ENCODE assay signal across 9 mouse cellular contexts in genomic region chr4:129024775-129025174, GRCm38 (mm10). TPM values are rescaled to one million over a fixed set of nuclear protein-coding genes. Genes with fewer than 3 reads are reported as not detected.
DNase-seq lines count a peak whose midpoint lies in the region; ATAC-seq lines count a peak whose summit lies in the region.
"Had no signal": no experiment of that assay in that cellular context is flagged by ENCODE, and none has a peak within 500 bp of the region (broad histone marks: within the 10 kb centered on the region; RNA-seq: fewer than 3 reads in every experiment).

No protein-coding gene starts in this region.

- no peaks in the 10 kb centered on the region for H3K27me3 ChIP-seq in kidney, embryonic 16.5 days (ENCODE audit: insufficient read depth, low read length)
- H3K27me3 ChIP-seq in neural tube, embryonic 15.5 days (replicated peaks): no peaks in the 10 kb centered on the region
- H3K27me3 ChIP-seq: limb, embryonic 13.5 days had no signal

- H3K4me3 ChIP-seq in kidney, embryonic 16.5 days (ENCODE audit: low read length): no peak overlapping the region
- H3K4me3 ChIP-seq in neural tube, embryonic 15.5 days (replicated peaks): no peak overlapping the region
- H3K4me3 ChIP-seq: limb, embryonic 13.5 days had no signal

- H3K9me3 ChIP-seq in kidney, embryonic 16.5 days (ENCODE audit: low read length): no peaks in the 10 kb centered on the region
- no peaks in the 10 kb centered on the region for H3K9me3 ChIP-seq in neural tube, embryonic 15.5 days (replicated peaks)
- H3K9me3 ChIP-seq: limb, embryonic 13.5 days had no signal

- H3K36me3 ChIP-seq in kidney, embryonic 16.5 days (ENCODE audit: insufficient read depth, low read length): no peaks in the 10 kb centered on the region
- no peaks in the 10 kb centered on the region for H3K36me3 ChIP-seq in neural tube, embryonic 15.5 days
- H3K36me3 ChIP-seq: limb, embryonic 13.5 days had no signal

- 0 out of 2 replicates have a peak overlapping the region, but pooled peaks have one; percentile 10 for H3K27ac ChIP-seq in kidney, embryonic 16.5 days (ENCODE audit: low read length)
- no peak overlapping the region for H3K27ac ChIP-seq in neural tube, embryonic 15.5 days (replicated peaks)
- H3K27ac ChIP-seq: limb, embryonic 13.5 days had no signal

- WGBS in kidney, embryonic 16.5 days: 47% methylated on average over 6 of the region's 6 CpGs
- 58% methylated on average over 6 of the region's 6 CpGs for WGBS in neural tube, embryonic 15.5 days

- no peak overlapping the region for H3K4me2 ChIP-seq in kidney, embryonic 16.5 days (replicated peaks; ENCODE audit: low read depth, low read length)
- no peak overlapping the region for H3K4me2 ChIP-seq in neural tube, embryonic 15.5 days
- H3K4me2 ChIP-seq: limb, embryonic 13.5 days had no signal

- H3K4me1 ChIP-seq in kidney, embryonic 16.5 days (ENCODE audit: insufficient read depth, low read length): peaks cover 6% of the 10 kb centered on the region; the same call in 1 of the 2 replicates
- H3K4me1 ChIP-seq in neural tube, embryonic 15.5 days: peaks cover 15% of the 10 kb centered on the region

- peak; percentile 98 for DNase-seq in 416B (ENCODE audit: low read depth)
- peak; percentile 49 for DNase-seq in Muller cell, postnatal 12 days (ENCODE audit: inconsistent ontology term)
- peak; percentile 83 to 87 for DNase-seq in heart, adult 9 months (ENCODE audit: low spot score in 2 of 2)
- DNase-seq in lung, postnatal 36 days: peak; percentile 76
- no peak for DNase-seq in right cerebral cortex, postnatal 36 days (ENCODE audit: low spot score in 2 of 2)
- DNase-seq in right cerebral cortex, postnatal 4 days: no peak

- no peak overlapping the region for H3K9ac ChIP-seq in kidney, embryonic 16.5 days (replicated peaks; ENCODE audit: low read length)
- H3K9ac ChIP-seq in neural tube, embryonic 15.5 days (replicated peaks): no peak overlapping the region
- H3K9ac ChIP-seq: limb, embryonic 13.5 days had no signal

- ATAC-seq in kidney, embryonic 16.5 days (ENCODE audit: low FRiP score, low TSS enrichment): peak; percentile 77
- no peak for ATAC-seq in neural tube, embryonic 15.5 days (ENCODE audit: low FRiP score)

RNA-seq across cellular contexts. Expression of gene Ak2, which starts 33.0 kb away (rescaled TPM):
- 226 and 238 TPM in 2 replicates for polyA plus RNA-seq in kidney, embryonic 16.5 days (2015; fragmentation: Nextera tagmentation; extraction: Ambion mirVana)
- 90.2 and 120 TPM in 2 replicates for polyA plus RNA-seq in neural tube, embryonic 15.5 days (2015; fragmentation: Nextera tagmentation; extraction: Ambion mirVana)

RNA-seq across cellular contexts. Expression of gene Rnf19b, which starts 33.3 kb away (rescaled TPM):
- 6.4 and 6.7 TPM in 2 replicates for polyA plus RNA-seq in kidney, embryonic 16.5 days (2015; fragmentation: Nextera tagmentation; extraction: Ambion mirVana)
- polyA plus RNA-seq in neural tube, embryonic 15.5 days (2015; fragmentation: Nextera tagmentation; extraction: Ambion mirVana): 29.9 and 34.5 TPM in 2 replicates

Comparison
In these comparisons a context has a peak if more than half of its experiments do, and no peak if none do; other contexts are left out.
1. DNase-seq: peak in 416B (single experiment), Muller cell, postnatal 12 days (single experiment), heart, adult 9 months (2 of 2) and lung, postnatal 36 days (single experiment); none in right cerebral cortex, postnatal 36 days (0 of 2) and right cerebral cortex, postnatal 4 days (single experiment).